Mouse (Mus musculus): ENCODE measurements around the gene 3110070M22Rik. TPM values are rescaled to one million over a fixed set of nuclear protein-coding genes. Genes with fewer than 3 reads are reported as not detected.

Gene 3110070M22Rik
- polyA plus RNA-seq, 1 experiment from 2014 or later, result 3.0 TPM

GRCm38 (mm10) chr13:119456342-119456741 lies 31.8 kb downstream of the 3110070M22Rik start:
- DNase-seq, result no peak
- Histone ChIP-seq H3K4me2 (ENCODE audit: low read length) (no peak overlapping the region), H3K9ac (replicated peaks; ENCODE audit: low read length) (no peak overlapping the region), H3K36me3 (ENCODE audit: control insufficient read depth, insufficient read depth, low read length) (peaks cover 48% of the 10 kb centered on the region), H3K27me3 (ENCODE audit: control insufficient read depth, insufficient read depth, low read length) (no peaks in the 10 kb centered on the region), H3K9me3 (ENCODE audit: control insufficient read depth, low read length) (no peaks in the 10 kb centered on the region), H3K4me3 (replicated peaks; ENCODE audit: low read depth, low read length) (no peak overlapping the region), H3K4me1 (ENCODE audit: control insufficient read depth, insufficient read depth, low read length) (no peaks in the 10 kb centered on the region), H3K27ac (replicated peaks; ENCODE audit: low read depth, low read length) (no peak overlapping the region)
- 95% methylated on average over 7 of the region's 7 CpGs for WGBS
- ATAC-seq (ENCODE audit: low FRiP score, low TSS enrichment), result no peak

GRCm38 (mm10) chr13:119455082-119455481 lies 33.1 kb downstream of the 3110070M22Rik start:
- Histone ChIP-seq H3K4me2 (ENCODE audit: low read length) (no peak overlapping the region), H3K27me3 (ENCODE audit: control insufficient read depth, insufficient read depth, low read length) (no peaks in the 10 kb centered on the region), H3K9me3 (ENCODE audit: control insufficient read depth, low read length) (no peaks in the 10 kb centered on the region), H3K4me3 (replicated peaks; ENCODE audit: low read depth, low read length) (no peak overlapping the region), H3K36me3 (ENCODE audit: control insufficient read depth, insufficient read depth, low read length) (peaks cover 61% of the 10 kb centered on the region), H3K9ac (replicated peaks; ENCODE audit: low read length) (no peak overlapping the region), H3K4me1 (ENCODE audit: control insufficient read depth, insufficient read depth, low read length) (no peaks in the 10 kb centered on the region), H3K27ac (replicated peaks; ENCODE audit: low read depth, low read length) (no peak overlapping the region)
- no peak for ATAC-seq (ENCODE audit: low FRiP score, low TSS enrichment)
- DNase-seq, result no peak

GRCm38 (mm10) chr13:119453563-119453962 lies 34.6 kb downstream of the 3110070M22Rik start:
- Histone ChIP-seq H3K36me3 (ENCODE audit: control insufficient read depth, insufficient read depth, low read length) (peaks cover 57% of the 10 kb centered on the region), H3K27ac (replicated peaks; ENCODE audit: low read depth, low read length) (no peak overlapping the region), H3K9me3 (ENCODE audit: control insufficient read depth, low read length) (no peaks in the 10 kb centered on the region), H3K4me3 (replicated peaks; ENCODE audit: low read depth, low read length) (no peak overlapping the region), H3K4me1 (ENCODE audit: control insufficient read depth, insufficient read depth, low read length) (no peaks in the 10 kb centered on the region), H3K27me3 (ENCODE audit: control insufficient read depth, insufficient read depth, low read length) (no peaks in the 10 kb centered on the region), H3K4me2 (ENCODE audit: low read length) (no peak overlapping the region), H3K9ac (replicated peaks; ENCODE audit: low read length) (no peak overlapping the region)
- no peak for DNase-seq
- ATAC-seq (ENCODE audit: low FRiP score, low TSS enrichment), result no peak
- WGBS, result 97% methylated on average over 4 of the region's 4 CpGs

DNA sequence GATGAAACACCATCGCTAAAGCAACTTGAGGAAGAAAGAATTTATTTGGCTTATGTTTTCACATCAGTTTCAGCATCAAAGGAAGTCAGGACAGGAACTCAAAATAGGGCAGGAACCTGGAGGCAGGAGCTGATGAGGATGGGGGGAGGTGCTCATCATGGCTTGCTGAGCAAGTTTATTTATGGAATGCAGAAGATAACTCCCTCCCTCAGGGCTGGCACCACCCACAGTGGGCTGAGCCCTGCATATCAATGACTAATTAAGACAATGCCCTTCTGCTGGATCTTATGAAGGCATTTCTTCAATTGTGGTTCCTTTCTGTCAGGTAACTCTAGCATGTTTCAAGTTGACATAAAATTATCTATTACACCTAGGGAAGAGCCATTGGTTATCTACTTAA lies 45.9 kb downstream of the 3110070M22Rik start:
- no peak overlapping the region for H3K27ac ChIP-seq (replicated peaks; ENCODE audit: low read depth, low read length)
- no peaks in the 10 kb centered on the region for H3K27me3 ChIP-seq (ENCODE audit: control insufficient read depth, insufficient read depth, low read length)
- H3K9me3 ChIP-seq (ENCODE audit: control insufficient read depth, low read length), result no peaks in the 10 kb centered on the region
- H3K4me1 ChIP-seq (ENCODE audit: control insufficient read depth, insufficient read depth, low read length), result no peaks in the 10 kb centered on the region
- H3K4me3 ChIP-seq (replicated peaks; ENCODE audit: low read depth, low read length), result no peak overlapping the region
- 98% methylated on average over 1 of the region's 1 CpGs for WGBS
- DNase-seq, result no peak
- no peak for ATAC-seq (ENCODE audit: low FRiP score, low TSS enrichment)
- H3K9ac ChIP-seq (replicated peaks; ENCODE audit: low read length), result no peak overlapping the region
- H3K36me3 ChIP-seq (ENCODE audit: control insufficient read depth, insufficient read depth, low read length), result peaks cover 63% of the 10 kb centered on the region
- H3K4me2 ChIP-seq (ENCODE audit: low read length), result no peak overlapping the region

Other genes starting within 250 kb of the 3110070M22Rik start
- 168 and 207 TPM in 2 replicates for gene Paip1, start 59.8 kb downstream of the 3110070M22Rik start, polyA plus RNA-seq (2014; fragmentation: Nextera tagmentation; extraction: Ambion mirVana)
- gene 4833420G17Rik, start 25.6 kb downstream of the 3110070M22Rik start, polyA plus RNA-seq (2014; fragmentation: Nextera tagmentation; extraction: Ambion mirVana), result 92.8 and 122 TPM in 2 replicates
- gene Tmem267, start 344 bp downstream of the 3110070M22Rik start, polyA plus RNA-seq (2014; fragmentation: Nextera tagmentation; extraction: Ambion mirVana), result 4.2 and 6.6 TPM in 2 replicates
- gene Ccl28, start 135.4 kb upstream of the 3110070M22Rik start, polyA plus RNA-seq (2014; fragmentation: Nextera tagmentation; extraction: Ambion mirVana), result 0.22 and 0.43 TPM in 2 replicates
- 432 and 511 TPM in 2 replicates for gene Hmgcs1, start 202.0 kb upstream of the 3110070M22Rik start, polyA plus RNA-seq (2014; fragmentation: Nextera tagmentation; extraction: Ambion mirVana)

Data from midbrain, embryonic 14.5 days (tissue).